Mouse (Mus musculus): ENCODE data around the gene Polr3e. TPM values are rescaled to one million over a fixed set of nuclear protein-coding genes. Genes with fewer than 3 reads are reported as not detected.
"Not testable (repeated sequence)": the region's sequence is repeated elsewhere in the genome, so short reads cannot be mapped to it uniquely, and the experiment has no call there.

Polr3e gene
- total and polyA plus RNA-seq, 3 experiments, result 39.1 to 50.1 TPM; not detected in 1

- H3K27ac ChIP-seq (ENCODE audit: control insufficient read depth, low read depth, low read length), result no peak overlapping the region
- peaks cover 16 to 20% of the 10 kb centered on the region in 2 experiments for H3K4me1 ChIP-seq (ENCODE audit: control insufficient read depth in 1 of 2, insufficient read depth in 2 of 2, low read length in 2 of 2)
- peaks cover 5 to 21% of the 10 kb centered on the region in 2 experiments for H3K36me3 ChIP-seq (ENCODE audit: control insufficient read depth in 1 of 2, insufficient read depth in 2 of 2, low read length in 2 of 2)
- TF ChIP-seq MAFK (IDR thresholded peaks at IDR 0.05; ENCODE audit: borderline replicate concordance, low read depth, low read length) (no peak), RCOR1 (IDR thresholded peaks at IDR 0.05; ENCODE audit: low read depth, low read length) (no peak), TCF12 (IDR thresholded peaks at IDR 0.05; ENCODE audit: low read depth, low read length) (no peak), ETS1 (IDR thresholded peaks at IDR 0.05; ENCODE audit: low read depth, low read length) (no peak), EP300 (IDR thresholded peaks at IDR 0.05; ENCODE audit: low read depth in 1 of 2, low read length in 2 of 2) (no peak), JUND (IDR thresholded peaks at IDR 0.05; ENCODE audit: low read depth, low read length) (no peak), ZC3H11A (IDR thresholded peaks at IDR 0.05; ENCODE audit: low read depth, low read length) (no peak), KAT2A (conservative IDR thresholded peaks at IDR 0.05; ENCODE audit: low read depth, low read length) (no peak), ZMIZ1 (IDR thresholded peaks at IDR 0.05; ENCODE audit: low read depth, low read length) (no peak)
- H3K79me2 ChIP-seq (ENCODE audit: control insufficient read depth, insufficient read depth, low read length, poor library complexity), result peaks cover 7% of the 10 kb centered on the region
- no peaks in the 10 kb centered on the region for H3K27me3 ChIP-seq (ENCODE audit: control insufficient read depth in 1 of 2, insufficient read depth in 2 of 2, low read length in 2 of 2)
- H3K9ac ChIP-seq (ENCODE audit: control insufficient read depth, low read depth, low read length, poor library complexity, severe bottlenecking), result no peak overlapping the region
- no peak overlapping the region for H3K4me3 ChIP-seq (ENCODE audit: control insufficient read depth in 1 of 2, insufficient read depth in 1 of 2, low read depth in 2 of 2, low read length in 2 of 2)
- DNase-seq (ENCODE audit: low read depth, low spot score), result no peak
- H3K9me3 ChIP-seq (replicated peaks; ENCODE audit: insufficient read depth, low read length), result no peaks in the 10 kb centered on the region
Measured at GRCm38 (mm10) chr7:120970112-120970511, 52.6 kb downstream of the Polr3e start.

- H3K9me3 ChIP-seq (replicated peaks; ENCODE audit: insufficient read depth, low read length); H3K27me3 ChIP-seq (ENCODE audit: control insufficient read depth in 1 of 2, insufficient read depth in 2 of 2, low read length in 2 of 2); H3K4me3 ChIP-seq (ENCODE audit: control insufficient read depth in 1 of 2, insufficient read depth in 1 of 2, low read depth in 2 of 2, low read length in 2 of 2); H3K27ac ChIP-seq (ENCODE audit: control insufficient read depth, low read depth, low read length); H3K9ac ChIP-seq (ENCODE audit: control insufficient read depth, low read depth, low read length, poor library complexity, severe bottlenecking); DNase-seq (ENCODE audit: low read depth, low spot score): not testable (repeated sequence)
- Histone ChIP-seq H3K36me3 (ENCODE audit: control insufficient read depth in 1 of 2, insufficient read depth in 2 of 2, low read length in 2 of 2) (peaks cover 3 to 32% of the 10 kb centered on the region in 2 experiments), H3K79me2 (ENCODE audit: control insufficient read depth, insufficient read depth, low read length, poor library complexity) (peaks cover 21% of the 10 kb centered on the region), H3K4me1 (ENCODE audit: control insufficient read depth in 1 of 2, insufficient read depth in 2 of 2, low read length in 2 of 2) (peaks cover 22 to 29% of the 10 kb centered on the region in 2 experiments)
Measured at GRCm38 (mm10) chr7:120972471-120972870, 54.9 kb downstream of the Polr3e start.

GRCm38 (mm10) chr7:120974001-120974400 lies 56.5 kb downstream of the Polr3e start:
- Histone ChIP-seq H3K9me3 (replicated peaks; ENCODE audit: insufficient read depth, low read length) (no peaks in the 10 kb centered on the region), H3K4me1 (ENCODE audit: control insufficient read depth in 1 of 2, insufficient read depth in 2 of 2, low read length in 2 of 2) (peaks cover 20 to 24% of the 10 kb centered on the region in 2 experiments), H3K27me3 (ENCODE audit: control insufficient read depth in 1 of 2, insufficient read depth in 2 of 2, low read length in 2 of 2) (no peaks in the 10 kb centered on the region), H3K36me3 (ENCODE audit: control insufficient read depth in 1 of 2, insufficient read depth in 2 of 2, low read length in 2 of 2) (peaks cover 0 to 29% of the 10 kb centered on the region in 2 experiments; a peak in 3 of 4 replicates), H3K9ac (ENCODE audit: control insufficient read depth, low read depth, low read length, poor library complexity, severe bottlenecking) (no peak overlapping the region), H3K4me3 (ENCODE audit: control insufficient read depth in 1 of 2, insufficient read depth in 1 of 2, low read depth in 2 of 2, low read length in 2 of 2) (no peak overlapping the region), H3K27ac (ENCODE audit: control insufficient read depth, low read depth, low read length) (no peak overlapping the region), H3K79me2 (ENCODE audit: control insufficient read depth, insufficient read depth, low read length, poor library complexity) (peaks cover 28% of the 10 kb centered on the region)
- TF ChIP-seq RCOR1 (IDR thresholded peaks at IDR 0.05; ENCODE audit: low read depth, low read length), result peak; percentile 21; the same call in 1 of the 2 replicates
- 0 out of 2 replicates have a peak, but pooled peaks have one; percentile 11 for TF ChIP-seq ELF1 (IDR thresholded peaks at IDR 0.05; ENCODE audit: low read depth, low read length)
- TF ChIP-seq EP300 (IDR thresholded peaks at IDR 0.05; ENCODE audit: low read depth in 1 of 2, low read length in 2 of 2), result peak in 1 of 2 experiments; percentile 33; a peak in 1 of 4 replicates
- TF ChIP-seq RAD21 (IDR thresholded peaks at IDR 0.05; ENCODE audit: low read depth, low read length), result no peak
- TF ChIP-seq ETS1 (IDR thresholded peaks at IDR 0.05; ENCODE audit: low read depth, low read length), result 0 out of 2 replicates have a peak, but pooled peaks have one; percentile 17
- 0 out of 2 replicates have a peak, but pooled peaks have one; percentile 14 for TF ChIP-seq GATA1 (IDR thresholded peaks at IDR 0.05; ENCODE audit: low read depth, low read length)
- peak; percentile 50 for DNase-seq (ENCODE audit: low read depth, low spot score)

All from MEL (cell line).